Mouse (Mus musculus): ENCODE data around the gene Ccnl2.

The Ccnl2 gene

DNA sequence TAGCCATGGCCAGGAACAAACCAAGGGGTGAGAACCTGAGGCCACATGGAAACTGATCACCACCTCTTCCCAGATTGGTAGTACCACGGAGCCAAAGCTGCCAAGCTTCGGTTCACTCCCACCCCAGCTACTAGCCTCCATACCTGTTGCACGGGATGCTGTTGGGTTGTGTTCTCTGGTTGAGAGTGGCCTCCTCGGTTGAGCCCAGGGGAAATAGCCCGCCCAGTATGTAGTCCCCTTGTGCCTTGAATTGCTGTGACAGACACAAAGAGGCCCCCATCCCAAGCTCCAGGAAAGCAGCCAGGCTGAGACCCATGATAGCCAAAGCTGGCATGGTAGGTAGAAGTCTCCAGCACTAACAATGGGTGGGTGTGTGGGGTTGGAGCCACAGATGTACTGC lies 50.7 kb downstream of the Ccnl2 start, which contains the start of gene Tas1r3:
Gene Tas1r3 (minus strand): TSS at position 362 of the 400 bp plus-strand sequence.
- no peak for DNase-seq (ENCODE audit: low read depth, low spot score)

GRCm38 (mm10) chr4:155868614-155869298 lies 56.5 kb downstream of the Ccnl2 start:
- DNase-seq (ENCODE audit: low read depth, low spot score): no peak

DNA sequence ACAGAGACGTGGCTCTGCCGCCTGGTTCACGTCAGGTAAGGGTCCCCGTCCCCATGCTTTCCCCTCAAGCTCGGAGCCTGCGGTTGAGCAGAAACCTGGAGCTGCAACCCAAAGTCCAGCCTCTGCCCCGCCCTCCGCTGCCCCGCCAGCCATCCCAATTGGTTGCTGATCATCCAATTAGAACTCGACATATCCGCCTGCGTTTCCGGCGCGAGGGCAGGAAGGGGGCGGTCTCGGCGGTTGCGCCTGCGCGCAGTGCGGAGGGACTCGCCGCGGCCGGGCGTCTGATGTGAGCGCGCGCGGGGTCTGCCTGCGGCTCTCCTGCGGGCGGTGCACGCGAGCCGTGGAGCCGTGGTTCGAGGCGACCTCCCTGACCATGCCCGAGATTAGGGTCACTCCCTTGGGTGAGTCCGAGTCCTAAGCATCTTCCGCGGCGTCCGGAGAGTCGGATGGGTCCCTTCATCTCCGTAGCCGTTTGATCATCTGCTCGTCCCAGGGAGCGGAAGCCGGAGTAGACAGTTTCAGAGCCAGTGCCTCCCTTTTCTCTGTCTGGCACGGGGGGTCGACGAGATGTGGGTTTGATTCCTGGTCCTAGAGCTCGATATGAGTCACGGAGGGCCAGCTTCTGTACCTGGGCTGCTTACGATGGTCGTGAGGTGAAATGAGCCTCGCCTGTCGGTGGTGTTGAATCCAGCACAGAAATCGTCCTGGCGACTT lies 57.2 kb downstream of the Ccnl2 start, which contains the start of the genes Cptp and Ints11:
Gene Cptp (minus strand): TSS at position 124 of the 717 bp plus-strand sequence.
Gene Ints11 (plus strand): TSS at position 230 of the 717 bp plus-strand sequence.
- DNase-seq (ENCODE audit: low read depth, low spot score): peak; percentile 98

- no peak for DNase-seq (ENCODE audit: low read depth, low spot score)
These were observed 59.1 kb downstream of the Ccnl2 start for GRCm38 (mm10) chr4:155871404-155871803.
